Mouse (Mus musculus): ENCODE data around the gene Gm8653. TPM values are rescaled to one million over a fixed set of nuclear protein-coding genes. Genes with fewer than 3 reads are reported as not detected.
"Not testable (repeated sequence)": the region's sequence is repeated elsewhere in the genome, so short reads cannot be mapped to it uniquely, and the experiment has no call there.

The Gm8653 gene
- not detected for polyA plus RNA-seq (2017; shearing (Covaris generic))

DNA sequence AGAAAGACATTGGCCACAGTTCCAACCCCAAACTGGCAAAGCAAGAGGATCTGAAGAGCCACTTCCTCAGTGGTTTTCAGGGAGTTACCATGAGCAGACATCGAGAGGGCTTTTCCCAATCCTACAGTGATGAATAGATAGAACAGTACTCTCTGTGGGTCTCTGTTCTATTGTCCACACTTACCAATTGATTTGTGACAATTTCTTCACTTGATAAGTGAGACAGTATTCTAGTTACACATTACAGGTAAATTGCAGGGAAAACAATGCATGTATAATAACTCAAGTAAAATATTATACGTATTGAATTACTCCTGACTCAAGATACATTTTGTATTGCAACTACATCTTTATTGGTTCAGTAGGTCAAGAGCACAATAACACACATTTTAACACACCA is at the start of gene Gm8653:
TSS of gene Gm8653 (minus strand) at position 101 of the 400 bp plus-strand sequence.
- not testable (repeated sequence) for ATAC-seq

DNA sequence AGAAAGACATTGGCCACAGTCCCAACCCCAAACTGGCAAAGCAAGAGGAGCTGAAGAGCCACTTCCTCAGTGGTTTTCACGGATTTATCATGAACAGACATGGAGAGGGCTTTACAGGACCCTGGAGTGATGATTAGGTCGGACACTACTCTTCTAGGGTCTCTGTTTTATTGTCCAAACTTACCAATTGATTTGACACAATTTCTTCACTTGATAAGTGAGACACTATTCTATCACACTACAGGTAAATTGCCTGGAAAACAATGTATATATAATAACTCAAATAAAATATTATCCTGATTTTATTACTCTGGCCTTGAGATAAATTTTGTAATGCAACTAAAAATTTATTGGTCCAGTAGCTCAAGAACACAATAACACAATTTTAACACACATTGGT is 28.3 kb upstream of the Gm8653 start, which contains the start of gene Gm8453:
TSS of gene Gm8453 (minus strand) at position 101 of the 400 bp plus-strand sequence.
- not testable (repeated sequence) for ATAC-seq

DNA sequence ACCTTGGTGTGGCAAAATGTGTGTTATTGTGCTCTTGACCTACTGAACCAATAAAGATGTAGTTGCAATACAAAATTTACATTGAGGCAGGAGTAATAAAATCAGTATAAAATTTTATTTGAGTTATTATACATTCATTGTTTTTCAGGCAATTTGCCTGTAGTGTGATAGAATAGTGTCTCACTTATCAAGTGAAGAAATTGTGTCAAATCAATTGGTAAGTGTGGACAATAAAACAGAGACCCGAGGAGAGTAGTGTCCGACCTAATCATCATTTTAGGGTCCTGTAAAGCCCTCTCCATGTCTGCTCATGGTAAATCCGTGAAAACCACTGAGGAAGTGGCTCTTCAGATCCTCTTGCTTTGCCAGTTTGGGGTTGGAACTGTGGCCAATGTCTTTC is 12.0 kb downstream of the Gm8653 start, which contains the start of gene Vmn1r143:
TSS of gene Vmn1r143 (plus strand) at position 301 of the 400 bp plus-strand sequence.
- not testable (repeated sequence) for ATAC-seq

DNA sequence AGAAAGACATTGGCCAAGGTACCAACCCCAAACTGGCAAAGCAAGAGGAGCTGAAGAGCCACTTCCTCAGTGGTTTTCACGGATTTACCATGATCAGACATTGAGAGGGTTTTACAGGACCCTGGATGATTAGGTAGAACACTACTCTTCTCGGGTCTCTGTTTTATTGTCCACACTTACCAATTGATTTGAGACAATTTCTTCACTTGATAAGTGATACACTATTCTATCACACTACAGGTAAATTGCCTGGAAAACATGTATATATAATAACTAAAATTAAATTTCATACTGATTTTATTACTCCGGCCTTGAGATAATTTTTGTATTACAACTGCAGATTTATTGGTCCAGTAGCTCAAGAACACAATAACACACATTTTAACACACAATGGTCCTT is 37.1 kb downstream of the Gm8653 start, which contains the start of gene Vmn1r142:
TSS of gene Vmn1r142 (minus strand) at position 101 of the 400 bp plus-strand sequence.
- not testable (repeated sequence) for ATAC-seq

Other genes with a start within 250 kb of the Gm8653 start
- gene Vmn1r137, start 206.7 kb downstream of the Gm8653 start, polyA plus RNA-seq (2017; shearing (Covaris generic)): not detected
- gene Vmn1r138, start 172.4 kb downstream of the Gm8653 start, polyA plus RNA-seq (2017; shearing (Covaris generic)): not detected
- gene Gm6176, start 145.0 kb downstream of the Gm8653 start, polyA plus RNA-seq (2017; shearing (Covaris generic)): not detected
- not detected for gene Vmn1r139, start 132.2 kb downstream of the Gm8653 start, polyA plus RNA-seq (2017; shearing (Covaris generic))
- not detected for gene Gm16451, start 83.0 kb downstream of the Gm8653 start, polyA plus RNA-seq (2017; shearing (Covaris generic))
- not detected for gene Gm10666, start 66.5 kb downstream of the Gm8653 start, polyA plus RNA-seq (2017; shearing (Covaris generic))
- not detected for gene Vmn1r142, start 37.2 kb downstream of the Gm8653 start, polyA plus RNA-seq (2017; shearing (Covaris generic))
- not detected for gene Vmn1r143, start 11.9 kb downstream of the Gm8653 start, polyA plus RNA-seq (2017; shearing (Covaris generic))
- not detected for gene Gm8453, start 28.2 kb upstream of the Gm8653 start, polyA plus RNA-seq (2017; shearing (Covaris generic))
- gene Gm4187, start 128.5 kb upstream of the Gm8653 start, polyA plus RNA-seq (2017; shearing (Covaris generic)): not detected
- gene Gm8660, start 169.8 kb upstream of the Gm8653 start, polyA plus RNA-seq (2017; shearing (Covaris generic)): not detected
- not detected for gene Vmn1r148, start 212.3 kb upstream of the Gm8653 start, polyA plus RNA-seq (2017; shearing (Covaris generic))
- not detected for gene Vmn1r149, start 237.0 kb upstream of the Gm8653 start, polyA plus RNA-seq (2017; shearing (Covaris generic))

All from CD4-positive, CD25-positive, alpha-beta regulatory T cell, adult 4 months (primary cell).